Mouse (Mus musculus): ENCODE results near the gene Akap5. TPM values are rescaled to one million over a fixed set of nuclear protein-coding genes. Genes with fewer than 3 reads are reported as not detected.

The Akap5 gene
- polyA plus RNA-seq, 1 experiment from 2014 or later: 4.1 TPM

- Histone ChIP-seq H3K4me2 (no peak overlapping the region), H3K4me1 (peaks cover 4% of the 10 kb centered on the region; the same call in 1 of the 2 replicates), H3K9me3 (no peaks in the 10 kb centered on the region), H3K27ac (0 out of 2 replicates have a peak overlapping the region, but pooled peaks have one; percentile 16), H3K4me3 (replicated peaks) (no peak overlapping the region), H3K9ac (no peak overlapping the region), H3K27me3 (replicated peaks) (no peaks in the 10 kb centered on the region), H3K36me3 (peaks cover 23% of the 10 kb centered on the region; the same call in 1 of the 2 replicates)
- WGBS: 76% methylated on average over 8 of the region's 8 CpGs
- peak; percentile 20; the same call in 1 of the 2 replicates for ATAC-seq (ENCODE audit: insufficient read depth, low FRiP score, low read depth)
Observed at GRCm38 (mm10) chr12:76311951-76312350, 12.7 kb upstream of the Akap5 start.

GRCm38 (mm10) chr12:76318282-76319212 lies 6.1 kb upstream of the Akap5 start:
- no peak overlapping the region for H3K9ac ChIP-seq
- no peaks in the 10 kb centered on the region for H3K27me3 ChIP-seq (replicated peaks)
- H3K9me3 ChIP-seq: no peaks in the 10 kb centered on the region
- no peak overlapping the region for H3K4me3 ChIP-seq (replicated peaks)
- peak overlapping the region; percentile 73 for H3K27ac ChIP-seq
- H3K36me3 ChIP-seq: peaks cover 9% of the 10 kb centered on the region
- ATAC-seq (ENCODE audit: insufficient read depth, low FRiP score, low read depth): peak; percentile 78
- H3K4me1 ChIP-seq: peaks cover 7% of the 10 kb centered on the region; the same call in 1 of the 2 replicates
- no peak overlapping the region for H3K4me2 ChIP-seq
- WGBS: 14% methylated on average over 9 of the region's 9 CpGs

DNA sequence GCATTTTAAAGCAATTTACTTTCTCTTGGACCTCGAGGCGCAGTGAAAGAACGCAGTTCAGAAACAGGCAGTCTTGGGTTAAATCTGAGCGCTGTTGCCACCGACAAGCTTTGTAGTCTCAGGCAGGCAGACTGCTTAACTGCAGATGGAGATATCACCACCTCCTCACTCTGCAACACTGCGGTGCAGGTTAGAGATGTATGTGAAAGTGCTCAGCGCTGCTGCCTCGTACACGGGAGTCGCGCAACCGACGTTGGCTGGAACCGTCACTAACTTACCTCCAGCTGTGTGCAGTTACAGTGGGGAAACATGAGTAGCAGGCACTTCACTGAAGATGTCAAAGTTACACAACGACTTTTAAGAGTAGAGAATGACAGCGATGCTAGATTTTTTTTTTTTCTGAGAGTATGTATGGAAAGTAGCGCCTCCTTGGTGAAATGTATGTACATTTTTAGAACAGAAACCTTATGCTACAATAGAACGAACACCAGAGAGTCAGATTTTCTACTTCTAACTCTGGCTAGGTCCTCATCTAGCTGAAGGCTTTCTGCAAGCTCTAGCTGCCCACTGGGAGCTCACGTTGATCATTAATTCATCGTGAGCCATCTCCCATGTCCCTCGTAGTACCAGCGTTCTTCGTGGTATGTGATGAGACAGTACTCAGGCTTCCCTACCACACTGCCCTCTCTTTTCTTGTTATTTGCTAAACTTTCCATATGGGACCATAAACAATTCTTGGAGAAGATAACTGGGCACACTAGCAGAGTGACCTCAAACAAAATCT lies 1.9 kb downstream of the Akap5 start:
- Histone ChIP-seq H3K4me1 (peaks cover 8% of the 10 kb centered on the region), H3K27ac (no peak overlapping the region), H3K27me3 (replicated peaks) (no peaks in the 10 kb centered on the region), H3K9ac (no peak overlapping the region), H3K4me3 (replicated peaks) (no peak overlapping the region), H3K9me3 (no peaks in the 10 kb centered on the region), H3K36me3 (no peaks in the 10 kb centered on the region), H3K4me2 (no peak overlapping the region)
- ATAC-seq (ENCODE audit: insufficient read depth, low FRiP score, low read depth): no peak
- 87% methylated on average over 23 of the region's 23 CpGs for WGBS

DNA sequence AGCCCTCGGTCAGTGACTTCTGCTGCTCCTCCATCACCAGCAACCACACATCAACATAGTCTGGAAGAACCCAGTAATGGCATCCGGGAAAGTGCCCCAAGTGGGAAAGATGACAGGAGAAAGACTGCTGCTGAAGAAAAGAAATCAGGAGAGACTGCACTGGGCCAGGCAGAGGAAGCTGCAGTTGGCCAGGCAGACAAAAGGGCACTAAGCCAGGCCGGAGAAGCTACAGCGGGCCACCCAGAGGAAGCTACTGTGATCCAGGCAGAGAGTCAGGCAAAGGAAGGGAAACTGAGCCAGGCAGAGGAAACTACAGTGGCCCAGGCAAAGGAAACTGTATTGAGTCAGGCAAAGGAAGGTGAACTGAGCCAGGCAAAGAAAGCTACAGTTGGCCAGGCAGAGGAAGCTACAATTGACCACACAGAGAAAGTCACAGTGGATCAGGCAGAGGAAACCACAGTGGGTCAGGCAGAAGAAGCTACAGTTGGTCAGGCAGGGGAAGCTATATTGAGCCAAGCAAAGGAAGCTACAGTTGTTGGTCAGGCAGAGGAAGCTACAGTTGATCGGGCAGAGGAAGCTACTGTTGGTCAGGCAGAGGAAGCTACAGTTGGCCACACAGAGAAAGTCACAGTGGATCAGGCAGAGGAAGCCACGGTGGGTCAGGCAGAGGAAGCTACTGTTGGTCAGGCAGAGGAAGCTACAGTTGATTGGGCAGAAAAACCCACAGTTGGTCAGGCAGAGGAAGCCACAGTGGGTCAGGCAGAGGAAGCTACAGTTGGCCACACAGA lies 4.1 kb downstream of the Akap5 start:
- Histone ChIP-seq H3K9ac (no peak overlapping the region), H3K27me3 (replicated peaks) (no peaks in the 10 kb centered on the region), H3K4me3 (replicated peaks) (no peak overlapping the region), H3K9me3 (no peaks in the 10 kb centered on the region), H3K36me3 (no peaks in the 10 kb centered on the region), H3K4me2 (no peak overlapping the region), H3K27ac (no peak overlapping the region), H3K4me1 (peaks cover 8% of the 10 kb centered on the region)
- no peak for ATAC-seq (ENCODE audit: insufficient read depth, low FRiP score, low read depth)
- WGBS: 86% methylated on average over 6 of the region's 6 CpGs

- Histone ChIP-seq H3K9me3 (no peaks in the 10 kb centered on the region), H3K27me3 (replicated peaks) (no peaks in the 10 kb centered on the region), H3K9ac (no peak overlapping the region), H3K4me3 (replicated peaks) (no peak overlapping the region), H3K4me1 (no peaks in the 10 kb centered on the region), H3K4me2 (no peak overlapping the region), H3K36me3 (no peaks in the 10 kb centered on the region), H3K27ac (no peak overlapping the region)
- 90% methylated on average over 5 of the region's 5 CpGs for WGBS
- no peak for ATAC-seq (ENCODE audit: insufficient read depth, low FRiP score, low read depth)
Observed at GRCm38 (mm10) chr12:76333688-76334087, 9.0 kb downstream of the Akap5 start.

- Histone ChIP-seq H3K4me1 (no peaks in the 10 kb centered on the region), H3K27ac (no peak overlapping the region), H3K9me3 (no peaks in the 10 kb centered on the region), H3K4me3 (replicated peaks) (no peak overlapping the region), H3K27me3 (replicated peaks) (no peaks in the 10 kb centered on the region), H3K9ac (no peak overlapping the region), H3K36me3 (no peaks in the 10 kb centered on the region), H3K4me2 (no peak overlapping the region)
- ATAC-seq (ENCODE audit: insufficient read depth, low FRiP score, low read depth): no peak
- 76% methylated on average over 5 of the region's 5 CpGs for WGBS
Observed at GRCm38 (mm10) chr12:76335641-76336040, 10.9 kb downstream of the Akap5 start.

- H3K27ac ChIP-seq: no peak overlapping the region
- H3K36me3 ChIP-seq: no peaks in the 10 kb centered on the region
- H3K4me1 ChIP-seq: no peaks in the 10 kb centered on the region
- no peaks in the 10 kb centered on the region for H3K27me3 ChIP-seq (replicated peaks)
- no peak overlapping the region for H3K4me2 ChIP-seq
- WGBS: 72% methylated on average over 17 of the region's 17 CpGs
- H3K9me3 ChIP-seq: no peaks in the 10 kb centered on the region
- H3K4me3 ChIP-seq (replicated peaks): no peak overlapping the region
- no peak for ATAC-seq (ENCODE audit: insufficient read depth, low FRiP score, low read depth)
- H3K9ac ChIP-seq: no peak overlapping the region
Observed at GRCm38 (mm10) chr12:76336111-76336965, 11.6 kb downstream of the Akap5 start.

- ATAC-seq (ENCODE audit: insufficient read depth, low FRiP score, low read depth): no peak
- WGBS: 5% methylated on average over 4 of the region's 4 CpGs
Observed at GRCm38 (mm10) chr12:76341080-76341479, 16.4 kb downstream of the Akap5 start.

GRCm38 (mm10) chr12:76345759-76346455 lies 21.2 kb downstream of the Akap5 start:
- no peaks in the 10 kb centered on the region for H3K27me3 ChIP-seq (replicated peaks)
- no peak for ATAC-seq (ENCODE audit: insufficient read depth, low FRiP score, low read depth)
- H3K9ac ChIP-seq: no peak overlapping the region
- no peaks in the 10 kb centered on the region for H3K9me3 ChIP-seq
- no peaks in the 10 kb centered on the region for H3K4me1 ChIP-seq
- no peak overlapping the region for H3K4me2 ChIP-seq
- H3K27ac ChIP-seq: no peak overlapping the region
- no peak overlapping the region for H3K4me3 ChIP-seq (replicated peaks)
- 72% methylated on average over 5 of the region's 6 CpGs for WGBS
- H3K36me3 ChIP-seq: peaks cover 9% of the 10 kb centered on the region; the same call in 1 of the 2 replicates

More at GRCm38 (mm10) chr12:76341080-76341479, 16.4 kb downstream of the Akap5 start:
- no peak overlapping the region for H3K4me2 ChIP-seq
- H3K9me3 ChIP-seq: no peaks in the 10 kb centered on the region
- no peak overlapping the region for H3K9ac ChIP-seq
- H3K4me1 ChIP-seq: no peaks in the 10 kb centered on the region
- no peaks in the 10 kb centered on the region for H3K27me3 ChIP-seq (replicated peaks)
- H3K4me3 ChIP-seq (replicated peaks): no peak overlapping the region
- H3K36me3 ChIP-seq: no peaks in the 10 kb centered on the region
- H3K27ac ChIP-seq: no peak overlapping the region

DNA sequence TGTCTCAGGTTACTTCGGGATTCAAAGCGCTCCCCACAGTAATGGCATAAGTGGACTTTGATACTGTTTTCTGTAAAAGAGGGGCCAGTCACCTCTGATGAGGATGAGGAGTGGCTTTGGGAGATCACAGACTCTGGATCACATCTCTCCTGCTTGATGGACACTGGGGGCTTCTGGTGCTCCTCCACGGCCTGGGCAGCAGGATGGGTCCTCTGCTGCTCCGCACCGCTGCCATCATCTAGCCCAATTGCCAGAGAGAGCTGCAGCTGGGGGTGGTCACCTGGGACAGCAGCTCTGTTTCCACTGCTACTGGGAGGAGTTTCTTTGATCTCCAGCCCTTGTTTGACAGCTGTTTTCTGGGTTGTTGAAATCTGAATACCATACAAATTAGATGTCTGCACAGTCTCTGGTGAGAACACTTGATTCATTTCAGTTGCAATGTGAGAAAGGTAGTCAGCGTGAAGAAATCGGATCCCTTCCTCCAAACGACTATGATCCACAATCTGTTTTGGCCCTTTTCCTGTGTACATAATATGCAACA lies 25.1 kb downstream of the Akap5 start:
- H3K27ac ChIP-seq: no peak overlapping the region
- no peaks in the 10 kb centered on the region for H3K4me1 ChIP-seq
- H3K9me3 ChIP-seq: no peaks in the 10 kb centered on the region
- ATAC-seq (ENCODE audit: insufficient read depth, low FRiP score, low read depth): no peak
- H3K4me2 ChIP-seq: no peak overlapping the region
- no peak overlapping the region for H3K9ac ChIP-seq
- no peak overlapping the region for H3K4me3 ChIP-seq (replicated peaks)
- peaks cover 14% of the 10 kb centered on the region; the same call in 1 of the 2 replicates for H3K36me3 ChIP-seq
- H3K27me3 ChIP-seq (replicated peaks): no peaks in the 10 kb centered on the region
- 78% methylated on average over 8 of the region's 8 CpGs for WGBS

All from stomach, embryonic 15.5 days (tissue).